Mouse (Mus musculus) C2C12 (cell line): ENCODE data around the gene Gm28053. TPM values are rescaled to one million over a fixed set of nuclear protein-coding genes. Genes with fewer than 3 reads are reported as not detected.

ENCODE experiments used
- H3K27me3 ChIP-seq: one replicate; pipeline ENCODE4 v1.6.1; 2011; ENCODE audit not compliant: control insufficient read depth, insufficient read depth, insufficient read length
- H3K36me3 ChIP-seq: one replicate; pipeline ENCODE4 v1.6.1; 2011; ENCODE audit not compliant: control insufficient read depth, insufficient read depth
- H3K4me3 ChIP-seq: one replicate; pipeline ENCODE4 v1.5.1; 2011; ENCODE audit warnings: mild to moderate bottlenecking, control low read depth; ENCODE audit not compliant: poor library complexity, insufficient read depth, severe bottlenecking
- H3K79me2 ChIP-seq: one replicate; pipeline ENCODE4 v1.6.1; 2011; ENCODE audit not compliant: control insufficient read depth, insufficient read depth
- H3K79me3 ChIP-seq: one replicate; pipeline ENCODE4 v1.6.1; 2011; ENCODE audit warnings: low read depth, control low read depth
- H3ac ChIP-seq: one replicate; pipeline ENCODE3; 2011; ENCODE audit warnings: low read depth; ENCODE audit not compliant: control insufficient read depth, insufficient read length
- CEBPB ChIP-seq: IDR thresholded peaks from one replicate; pipeline ENCODE4 v1.6.1; 2011; ENCODE audit warnings: low read depth, mild to moderate bottlenecking, control low read depth, moderate library complexity
- CTCF ChIP-seq: IDR thresholded peaks from one replicate; pipeline ENCODE4 v1.5.1; 2011; ENCODE audit not compliant: control insufficient read depth, insufficient read depth, insufficient read length
- FOSL1 ChIP-seq: IDR thresholded peaks from one replicate; pipeline ENCODE4 v1.8.0; 2011; ENCODE audit warnings: mild to moderate bottlenecking, low read length; ENCODE audit not compliant: poor library complexity, insufficient read depth, severe bottlenecking
- MAX ChIP-seq: IDR thresholded peaks from one replicate; pipeline ENCODE4 v1.6.1; 2011; ENCODE audit warnings: mild to moderate bottlenecking, control low read depth
- MYOD1 ChIP-seq: IDR thresholded peaks from one replicate; pipeline ENCODE4 v1.6.1; 2011; ENCODE audit warnings: low read depth; ENCODE audit not compliant: control insufficient read depth, insufficient read length
- MYOG ChIP-seq: IDR thresholded peaks from one replicate; pipeline ENCODE4 v1.6.1; 2011; ENCODE audit not compliant: control insufficient read depth, insufficient read length; ENCODE audit errors: extremely low read depth
- USF1 ChIP-seq: IDR thresholded peaks from one replicate; pipeline ENCODE4 v1.6.1; 2011; ENCODE audit warnings: low read depth, mild to moderate bottlenecking, control low read depth, moderate library complexity
- long read RNA-seq, 2 experiments: library from polyadenylated mRNA; unstranded; transcript quantifications; one replicate each; pipeline ENCODE4 v2.0.0; 2019 to 2020
- polyA plus RNA-seq: library from polyadenylated mRNA; unstranded; fragments of >200 nt; fragmentation: generic; extraction: Trizol; gene quantifications from one replicate; pipeline ENCODE4 v1.2.1, GENCODE M21; 2012; ENCODE audit warnings: missing spikeins

Gene Gm28053
- not detected for polyA plus RNA-seq
- long read RNA-seq, experiment 1, result 0 reads
- long read RNA-seq, experiment 2, result 0 reads

DNA sequence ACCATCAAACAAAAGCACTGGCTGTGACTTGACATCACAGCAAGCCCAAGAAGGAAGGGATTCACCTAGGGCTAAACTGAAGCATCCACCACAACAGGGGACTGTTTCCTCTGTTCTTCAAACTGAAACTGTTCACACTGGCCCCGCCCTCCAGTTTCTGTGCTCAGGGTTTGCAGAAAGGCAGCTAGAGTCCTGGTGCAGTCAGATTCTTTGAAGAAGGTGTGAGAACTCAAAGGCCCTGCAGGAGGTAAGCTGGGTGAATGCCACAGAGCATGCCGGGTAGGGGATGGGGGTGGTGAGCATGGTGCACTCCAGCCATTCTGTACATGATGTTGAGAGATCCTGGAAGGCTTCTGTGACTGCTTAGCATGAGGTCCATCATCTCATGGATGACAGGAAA, at the start of gene Gm28053, which contains the start of gene Gimap7:
Gm28053 (plus strand) TSS at position 153 of the 400 bp plus-strand sequence.
Gimap7 (plus strand) TSS at position 167 of the 400 bp plus-strand sequence.
- H3K36me3 ChIP-seq, result no peaks in the 10 kb centered on the region
- no peaks in the 10 kb centered on the region for H3K27me3 ChIP-seq
- no peaks in the 10 kb centered on the region for H3K79me2 ChIP-seq
- H3K4me3 ChIP-seq, result no peak within 1 kb of the TSS
- no peak within 1 kb of the TSS for H3ac ChIP-seq
- no peaks in the 10 kb centered on the region for H3K79me3 ChIP-seq
- no peak for TF ChIP-seq CTCF
- TF ChIP-seq MYOD1, result no peak
- TF ChIP-seq CEBPB, result no peak
- TF ChIP-seq FOSL1, result no peak
- TF ChIP-seq MYOG, result no peak

DNA sequence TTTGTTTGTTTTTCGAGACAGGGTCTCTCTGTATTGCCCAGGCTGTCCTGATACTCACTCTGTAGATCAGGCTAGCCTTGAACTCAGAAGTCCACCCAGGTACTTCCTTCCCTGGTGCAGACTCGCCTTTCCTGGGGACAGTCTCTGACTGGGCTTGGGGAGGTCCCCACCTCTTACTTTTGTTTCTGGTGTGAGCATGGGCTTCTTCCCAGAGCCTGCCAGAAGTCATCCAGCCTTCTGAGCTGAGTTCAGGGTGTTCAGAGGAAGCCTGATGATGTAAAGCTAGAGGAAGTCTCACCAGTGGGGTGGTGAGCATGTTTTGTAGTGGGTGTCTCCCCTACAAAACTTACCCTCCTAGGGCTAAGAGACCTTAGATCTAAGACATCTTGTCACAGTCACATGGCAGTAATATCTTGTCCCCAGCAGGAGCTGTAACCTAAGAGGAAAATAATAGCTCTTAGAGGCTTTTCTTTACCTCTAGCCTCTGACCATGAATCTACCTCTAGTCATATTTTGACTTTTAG, 48.9 kb upstream of the Gm28053 start:
- H3K36me3 ChIP-seq, result no peaks in the 10 kb centered on the region
- no peaks in the 10 kb centered on the region for H3K79me2 ChIP-seq
- H3K27me3 ChIP-seq, result peaks cover 7% of the 10 kb centered on the region
- TF ChIP-seq MYOD1 (no peak), USF1 (no peak)
- no peaks in the 10 kb centered on the region for H3K79me3 ChIP-seq
- H3ac ChIP-seq, result no peak overlapping the region
- H3K4me3 ChIP-seq, result no peak overlapping the region

DNA sequence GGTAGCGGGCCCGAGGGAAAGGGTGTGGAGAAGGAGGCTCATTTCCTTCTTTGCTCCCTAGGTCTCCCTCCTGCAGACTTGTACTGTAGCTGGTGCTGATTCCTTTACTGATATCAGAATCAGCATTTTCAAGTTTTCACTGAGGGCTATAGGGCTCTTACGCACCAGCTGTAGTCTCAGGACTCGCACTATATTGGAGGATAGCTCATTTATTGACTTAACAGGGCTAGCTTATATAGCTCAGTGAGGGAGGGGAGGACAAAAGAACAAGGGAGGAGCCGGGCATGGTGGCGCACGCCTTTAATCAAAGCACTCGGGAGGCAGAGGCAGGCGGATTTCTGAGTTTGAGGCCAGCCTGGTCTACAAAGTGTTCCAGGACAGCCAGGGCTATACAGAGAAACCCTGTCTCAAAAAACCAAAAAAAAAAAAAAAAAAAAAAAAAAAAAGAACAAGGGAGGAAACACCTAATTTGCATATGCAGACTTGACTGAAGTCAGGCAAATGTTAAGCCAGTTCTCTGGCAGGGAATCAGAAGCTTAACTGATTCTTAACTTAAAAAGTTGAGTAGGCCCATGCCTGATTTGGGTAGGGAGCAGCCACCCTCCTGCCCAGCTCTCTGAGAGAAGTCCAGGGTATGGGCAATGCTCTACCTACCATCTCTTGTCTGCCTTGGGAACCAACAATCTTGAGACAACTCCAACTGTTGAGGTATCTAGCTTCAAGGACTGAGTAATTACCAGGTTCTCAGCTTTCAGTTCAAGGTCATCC, 43.9 kb upstream of the Gm28053 start:
- H3K79me2 ChIP-seq, result no peaks in the 10 kb centered on the region
- no peak for TF ChIP-seq CTCF
- TF ChIP-seq USF1, result no peak
- TF ChIP-seq MYOD1, result no peak
- no peak for TF ChIP-seq MAX
- no peak for TF ChIP-seq MYOG
- no peak for TF ChIP-seq FOSL1
- TF ChIP-seq CEBPB, result no peak

DNA sequence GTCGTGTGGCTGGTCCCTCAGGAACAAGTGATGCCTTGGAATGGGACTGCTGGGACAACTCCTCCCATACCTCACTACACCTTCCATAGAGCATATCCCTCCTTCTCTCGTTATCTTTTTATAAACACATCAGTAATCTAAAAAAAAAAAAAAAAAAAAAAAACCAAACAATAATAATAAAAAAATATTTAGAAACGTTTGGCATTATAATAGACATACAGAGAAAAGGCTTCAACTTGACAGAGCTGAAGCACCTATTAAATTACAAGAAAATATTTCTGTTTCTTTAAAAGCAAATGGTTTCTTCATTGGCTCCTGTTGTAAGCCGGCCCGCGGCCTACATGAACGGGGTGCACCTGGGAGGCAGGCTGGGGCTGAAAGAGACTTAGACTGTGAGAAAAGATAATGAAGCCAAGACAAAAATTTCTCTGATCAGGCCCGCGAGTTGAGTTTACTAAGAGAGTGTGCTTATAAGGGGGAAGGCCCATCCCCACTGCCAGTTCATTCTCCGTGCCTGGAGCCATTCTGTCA, 42.9 kb upstream of the Gm28053 start:
- H3K4me3 ChIP-seq, result no peak overlapping the region
- TF ChIP-seq CTCF (no peak), MYOD1 (no peak), CEBPB (no peak), USF1 (no peak), MYOG (no peak)
- no peaks in the 10 kb centered on the region for H3K79me2 ChIP-seq
- H3K79me3 ChIP-seq, result no peaks in the 10 kb centered on the region
- H3K27me3 ChIP-seq, result no peaks in the 10 kb centered on the region
- no peak overlapping the region for H3ac ChIP-seq
- H3K36me3 ChIP-seq, result no peaks in the 10 kb centered on the region

More for the DNA sequence above, 43.9 kb upstream of the Gm28053 start:
- Histone ChIP-seq H3K79me3 (no peaks in the 10 kb centered on the region), H3K36me3 (no peaks in the 10 kb centered on the region), H3K4me3 (no peak overlapping the region), H3ac (no peak overlapping the region), H3K27me3 (no peaks in the 10 kb centered on the region)

- no peaks in the 10 kb centered on the region for H3K79me2 ChIP-seq
- H3K27me3 ChIP-seq, result no peaks in the 10 kb centered on the region
- TF ChIP-seq FOSL1, result no peak
- no peak for TF ChIP-seq CEBPB
- TF ChIP-seq MYOG, result no peak
- no peak for TF ChIP-seq CTCF
- TF ChIP-seq MAX, result no peak
- H3K4me3 ChIP-seq, result no peak within 1 kb of the TSS
- no peaks in the 10 kb centered on the region for H3K79me3 ChIP-seq
- H3ac ChIP-seq, result no peak within 1 kb of the TSS
- no peaks in the 10 kb centered on the region for H3K36me3 ChIP-seq
Observed at GRCm38 (mm10) chr6:48675931-48676859, 42.2 kb upstream of the Gm28053 start, which contains the start of gene Gimap9. Gene Gimap9, plus strand, starts transcription at chr6:48676129.
